Mouse (Mus musculus) lung, postnatal 14 days (tissue): ENCODE results near the gene Foxj1.

Experiments
- DNase-seq: peaks from one replicate; pipeline ENCODE4 v3.0.0; 2021

The Foxj1 gene

GRCm38 (mm10) chr11:116342069-116342791 is 7.0 kb upstream of the Foxj1 start:
- no peak for DNase-seq

GRCm38 (mm10) chr11:116337531-116337930 is 2.3 kb upstream of the Foxj1 start:
- DNase-seq, result no peak

- no peak for DNase-seq
These were observed 1.8 kb upstream of the Foxj1 start for GRCm38 (mm10) chr11:116337000-116337399.

GRCm38 (mm10) chr11:116336393-116336792 is 1.2 kb upstream of the Foxj1 start:
- no peak for DNase-seq

GRCm38 (mm10) chr11:116334417-116334782 is 799 bp downstream of the Foxj1 start:
- no peak for DNase-seq

GRCm38 (mm10) chr11:116333526-116334416 is 1.4 kb downstream of the Foxj1 start:
- no peak for DNase-seq

GRCm38 (mm10) chr11:116332983-116333270 is 2.3 kb downstream of the Foxj1 start:
- DNase-seq, result no peak

- DNase-seq, result no peak
These were observed 2.8 kb downstream of the Foxj1 start for GRCm38 (mm10) chr11:116332232-116332982.

GRCm38 (mm10) chr11:116330211-116330518 is 5.0 kb downstream of the Foxj1 start:
- no peak for DNase-seq

GRCm38 (mm10) chr11:116329314-116330210 is 5.6 kb downstream of the Foxj1 start:
- peak; percentile 43 for DNase-seq

GRCm38 (mm10) chr11:116326963-116327603 is 8.1 kb downstream of the Foxj1 start:
- no peak for DNase-seq

GRCm38 (mm10) chr11:116318719-116319659 is 16.2 kb downstream of the Foxj1 start:
- DNase-seq, result peak; percentile 95

GRCm38 (mm10) chr11:116312359-116312758 is 22.8 kb downstream of the Foxj1 start:
- no peak for DNase-seq

- DNase-seq, result no peak
These were observed 24.0 kb downstream of the Foxj1 start for GRCm38 (mm10) chr11:116311169-116311568.

GRCm38 (mm10) chr11:116309601-116310000 is 25.6 kb downstream of the Foxj1 start:
- no peak for DNase-seq

- DNase-seq, result no peak
These were observed 27.3 kb downstream of the Foxj1 start for GRCm38 (mm10) chr11:116307762-116308531.

GRCm38 (mm10) chr11:116307019-116307725 is 28.0 kb downstream of the Foxj1 start, which contains the start of gene Exoc7:
Gene Exoc7 (minus strand): TSS chr11:116307233.
- DNase-seq, result no peak

GRCm38 (mm10) chr11:116306126-116306982 is 28.8 kb downstream of the Foxj1 start:
- peak; percentile 96 for DNase-seq
